ENCODE assay signal across 17 mouse cellular contexts in the genomic region with DNA sequence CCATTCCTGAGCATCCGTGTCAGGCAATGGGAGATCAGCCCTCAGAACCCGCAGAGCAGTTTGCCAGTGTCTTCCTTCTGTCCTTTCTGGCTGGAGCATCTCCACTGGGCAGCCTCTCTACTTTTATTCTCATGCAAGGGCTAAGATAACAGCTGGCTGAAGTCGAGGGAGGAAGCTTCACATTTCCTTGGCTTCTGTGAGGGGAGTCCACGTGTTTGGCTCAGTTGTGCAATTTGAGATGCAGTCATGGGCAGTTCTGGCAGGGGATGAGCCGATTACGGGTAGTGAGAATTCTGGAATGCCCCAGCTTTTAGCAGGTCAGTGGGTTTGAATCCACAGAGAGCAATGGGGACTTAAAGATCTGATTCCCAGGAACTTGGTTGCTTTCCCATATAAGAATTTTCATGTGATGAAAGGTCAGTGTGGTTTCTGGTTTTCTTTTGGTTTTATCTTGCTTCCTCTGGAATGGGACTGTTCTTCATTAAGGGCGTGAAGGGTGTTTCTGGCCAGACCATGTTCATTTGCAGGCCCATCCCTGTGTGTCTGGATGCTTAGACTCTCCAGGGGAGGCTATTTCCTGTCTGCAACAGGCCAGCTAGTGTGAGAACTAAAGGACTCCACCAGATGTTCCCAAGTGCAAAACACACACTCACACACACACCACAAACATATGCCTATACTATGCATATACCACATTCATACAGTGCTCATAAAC. TPM values are rescaled to one million over a fixed set of nuclear protein-coding genes. Genes with fewer than 3 reads are reported as not detected.
A peak's percentile ranks its signal among the peaks of the same experiment; 100 is the strongest.
DNase-seq lines count a peak whose midpoint lies in the region; TF ChIP-seq lines count a peak whose summit lies in the region.
"Had no signal": no experiment of that assay in that cellular context is flagged by ENCODE, and none has a peak within 500 bp of the region (broad histone marks: within the 10 kb centered on the region; RNA-seq: fewer than 3 reads in every experiment).

No protein-coding gene starts in this region.

- no peak for TF ChIP-seq POLR2A in liver, adult 2 months (IDR thresholded peaks at IDR 0.05; ENCODE audit: extremely low read depth, insufficient read depth, low read length)

- intact Hi-C loops in gastrocnemius, postnatal 14 days (cut with DNase I; ENCODE audit: low total_unique reads) = no loop called here

- H3K27me3 ChIP-seq in liver, adult 2 months (ENCODE audit: control insufficient read depth, insufficient read depth, low read length) = no peaks in the 10 kb centered on the region
- H3K27me3 ChIP-seq: embryonic facial prominence, embryonic 12.5 days; liver, embryonic 15.5 days had no signal

- no peaks in the 10 kb centered on the region for H3K36me3 ChIP-seq in liver, adult 2 months (ENCODE audit: control insufficient read depth, insufficient read depth, low read length)
- H3K36me3 ChIP-seq: embryonic facial prominence, embryonic 12.5 days; liver, embryonic 15.5 days had no signal

- no peak overlapping the region for H3K4me3 ChIP-seq in liver, adult 2 months (ENCODE audit: insufficient read depth, low read depth, low read length)
- H3K4me3 ChIP-seq: embryonic facial prominence, embryonic 12.5 days; liver, embryonic 15.5 days had no signal

- TF ChIP-seq CTCF in liver, adult 2 months (IDR thresholded peaks at IDR 0.05; ENCODE audit: low read depth, low read length) = no peak

- WGBS in liver, adult 2 months = 65% methylated on average over 7 of the region's 7 CpGs

- no peak overlapping the region for H3K9ac ChIP-seq in liver, adult 2 months (ENCODE audit: low read depth, low read length)
- H3K9ac ChIP-seq: embryonic facial prominence, embryonic 12.5 days; forebrain, postnatal 0 days; liver, embryonic 15.5 days had no signal

- H3K27ac ChIP-seq in liver, adult 2 months (replicated peaks; ENCODE audit: insufficient read depth, low read depth, low read length) = no peak overlapping the region
- H3K27ac ChIP-seq: embryonic facial prominence, embryonic 12.5 days; liver, embryonic 15.5 days had no signal

- no peaks in the 10 kb centered on the region for H3K79me2 ChIP-seq in liver, adult 2 months (ENCODE audit: control insufficient read depth, insufficient read depth, low read length)

- DNase-seq in liver, adult 2 months (ENCODE audit: extremely low read depth, low read depth, low spot score) = peak; percentile 28
- DNase-seq in liver = no peak
- DNase-seq in gastrocnemius, postnatal 14 days = peak; percentile 60
- DNase-seq in heart, postnatal 4 days = peak; percentile 50
- peak; percentile 20 for DNase-seq in ovary, postnatal 14 days (ENCODE audit: low spot score)
- no peak for DNase-seq in thymus, postnatal 25 days
- DNase-seq in retina, postnatal 1 day = no peak
- DNase-seq: cerebellum, adult 18-20 months; forebrain, postnatal 0 days; kidney, adult 8-10 months; thymus, adult 2 months had no signal

- H3K4me1 ChIP-seq in liver, adult 2 months (ENCODE audit: control insufficient read depth, insufficient read depth, low read length) = no peaks in the 10 kb centered on the region
- H3K4me1 ChIP-seq: embryonic facial prominence, embryonic 12.5 days; liver, embryonic 15.5 days had no signal

RNA-seq across cellular contexts. Expression of a gene that starts 8.7 kb away (rescaled TPM):
- not detected in 2 replicates for total RNA-seq in liver, adult 2 months (2014; rRNA removed)
- not detected in 2 replicates for polyA plus RNA-seq in liver, adult 2 months (2012; rRNA removed)
- not detected for total RNA-seq in gastrocnemius, postnatal 14 days (2021)
- not detected for total RNA-seq in heart, postnatal 4 days (2021)
- total RNA-seq: forebrain, postnatal 0 days; hematopoietic stem cell, adult 5-6 weeks; layer of hippocampus, postnatal 14 days; neutrophil, adult 5-6 weeks had no signal
- polyA plus RNA-seq: embryonic facial prominence, embryonic 12.5 days; forebrain, postnatal 0 days; liver, embryonic 15.5 days; midbrain, embryonic 16.5 days; thymus, adult 2 months had no signal

RNA-seq across cellular contexts. Expression of a gene that starts 17.8 kb away (rescaled TPM):
- not detected in 2 replicates for total RNA-seq in liver, adult 2 months (2014; rRNA removed)
- polyA plus RNA-seq in liver, adult 2 months (2012; rRNA removed) = not detected in 2 replicates
- not detected for total RNA-seq in gastrocnemius, postnatal 14 days (2021)
- not detected for total RNA-seq in heart, postnatal 4 days (2021)
- total RNA-seq: forebrain, postnatal 0 days; hematopoietic stem cell, adult 5-6 weeks; layer of hippocampus, postnatal 14 days; neutrophil, adult 5-6 weeks had no signal
- polyA plus RNA-seq: embryonic facial prominence, embryonic 12.5 days; forebrain, postnatal 0 days; liver, embryonic 15.5 days; midbrain, embryonic 16.5 days; thymus, adult 2 months had no signal

Comparison
In these comparisons a context has a peak if more than half of its experiments do, and no peak if none do; other contexts are left out.
1. DNase-seq: peak in liver, adult 2 months (single experiment), gastrocnemius, postnatal 14 days (single experiment), heart, postnatal 4 days (single experiment) and ovary, postnatal 14 days (single experiment); none in liver (single experiment), thymus, postnatal 25 days (single experiment) and retina, postnatal 1 day (single experiment).